Mouse (Mus musculus) embryo, embryonic 10.5 days (tissue): Measurements from ENCODE around the gene Elp5.
"Not testable (repeated sequence)": the region's sequence is repeated elsewhere in the genome, so short reads cannot be mapped to it uniquely, and the experiment has no call there.

Source experiments
- DNase-seq: peaks from one replicate; pipeline ENCODE4 v3.0.0-alpha.2; 2015; ENCODE audit warnings: low spot score

The Elp5 gene

DNA sequence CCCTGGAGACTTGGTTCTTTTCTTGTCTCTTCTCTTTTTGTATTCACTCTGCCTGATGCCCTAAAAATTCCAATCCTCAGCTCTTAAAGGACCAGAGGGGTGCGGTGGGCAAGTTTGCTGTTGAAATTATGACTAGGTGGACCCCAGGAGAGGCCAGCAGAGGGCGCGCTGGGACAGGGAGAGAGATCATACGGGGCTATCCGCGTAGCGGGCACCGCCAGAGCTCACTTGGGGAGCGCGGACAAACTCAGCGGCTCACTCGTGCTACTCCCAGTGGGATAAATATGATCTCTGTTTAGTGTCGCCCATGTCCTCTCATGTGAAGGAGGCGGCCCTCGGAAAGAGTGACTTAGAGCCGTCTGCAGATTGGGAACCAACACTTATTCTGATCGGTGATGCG lies 48.1 kb downstream of the Elp5 start:
- peak; percentile 96 for DNase-seq

DNA sequence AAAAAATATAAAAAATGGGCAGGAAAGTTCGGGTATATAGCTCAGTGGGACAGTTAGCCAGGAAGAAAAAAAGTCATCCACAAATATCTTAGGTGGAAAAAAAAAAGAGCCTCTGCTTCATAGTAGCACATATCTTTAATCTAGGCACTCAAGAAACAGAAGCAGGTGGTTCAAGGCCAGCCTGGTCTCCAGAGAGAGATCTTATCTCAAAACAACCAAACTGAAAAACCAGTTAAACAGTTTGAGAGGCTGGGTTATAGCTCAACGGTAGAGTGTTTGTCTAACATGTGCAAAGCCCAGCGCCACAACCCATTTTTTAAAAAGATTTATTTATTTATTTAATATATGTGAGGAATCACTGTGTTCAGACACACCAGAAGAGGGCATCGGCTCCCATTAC lies 49.3 kb downstream of the Elp5 start:
- DNase-seq = no peak

DNA sequence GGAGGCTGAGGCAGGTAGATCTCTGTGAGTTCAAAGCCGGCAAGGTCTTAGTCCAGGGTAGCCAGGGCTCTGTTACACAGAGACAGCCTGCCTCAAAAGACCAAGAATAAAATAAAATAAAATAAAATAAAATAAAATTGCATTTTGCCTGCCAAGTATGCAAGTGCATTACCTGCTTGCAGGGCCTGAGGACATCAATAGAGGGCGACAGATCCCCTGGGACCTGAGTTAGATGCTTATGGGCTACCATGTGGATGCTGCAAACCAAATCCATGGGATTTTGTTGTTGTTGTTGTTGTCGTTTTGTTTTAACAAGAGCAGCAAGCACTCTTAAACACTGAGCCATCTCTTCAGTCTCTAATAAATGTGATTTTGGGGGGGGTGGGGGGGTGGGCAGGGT lies 50.1 kb downstream of the Elp5 start:
- no peak for DNase-seq

DNA sequence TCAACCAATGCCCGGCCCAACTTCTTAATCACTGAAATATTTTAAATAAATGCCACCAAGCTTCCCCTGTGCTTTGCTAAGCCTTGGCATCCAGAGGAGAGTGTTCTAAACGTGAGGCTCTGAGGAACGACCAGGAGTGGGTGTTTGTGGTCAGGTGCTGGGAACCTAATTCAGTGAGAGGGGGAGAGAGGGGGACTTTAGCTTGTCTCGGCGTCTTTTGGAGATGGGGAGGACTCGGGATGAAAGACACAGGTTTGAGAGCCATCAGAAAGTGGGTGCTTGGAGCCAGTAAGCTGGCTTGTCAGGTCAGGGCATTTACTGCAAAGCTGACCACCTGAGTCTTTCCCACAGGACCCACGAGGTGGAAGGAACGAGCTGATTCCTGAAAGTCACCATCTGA lies 50.5 kb downstream of the Elp5 start:
- DNase-seq = no peak

DNA sequence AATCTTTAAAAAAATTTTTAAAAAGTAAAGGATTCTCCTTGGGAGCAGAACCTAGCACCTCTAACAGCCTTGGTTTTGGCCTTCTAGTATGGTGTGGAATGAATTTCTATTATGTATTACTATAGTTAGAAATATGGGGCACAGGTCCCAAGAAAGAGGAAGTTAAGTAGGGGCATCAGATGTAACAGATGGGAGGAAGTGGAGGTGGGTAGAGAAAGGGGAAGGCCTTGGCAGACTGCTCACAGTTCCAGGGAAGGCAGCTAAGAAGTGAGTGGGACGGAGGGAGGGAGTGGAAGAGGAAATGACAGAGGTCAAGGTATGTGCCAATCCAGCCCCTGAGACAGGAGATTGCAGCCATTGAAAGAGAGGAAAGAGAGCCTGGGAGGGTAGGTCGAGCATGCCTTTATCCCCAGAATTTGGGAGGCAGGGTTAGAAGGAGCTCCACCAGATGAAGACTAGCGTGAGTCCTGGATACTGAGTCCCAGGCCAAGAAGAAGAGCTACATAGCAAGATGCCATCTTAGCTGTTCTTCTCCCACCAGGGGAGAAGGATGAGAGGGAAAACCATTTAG lies 51.3 kb downstream of the Elp5 start:
- DNase-seq = no peak

DNA sequence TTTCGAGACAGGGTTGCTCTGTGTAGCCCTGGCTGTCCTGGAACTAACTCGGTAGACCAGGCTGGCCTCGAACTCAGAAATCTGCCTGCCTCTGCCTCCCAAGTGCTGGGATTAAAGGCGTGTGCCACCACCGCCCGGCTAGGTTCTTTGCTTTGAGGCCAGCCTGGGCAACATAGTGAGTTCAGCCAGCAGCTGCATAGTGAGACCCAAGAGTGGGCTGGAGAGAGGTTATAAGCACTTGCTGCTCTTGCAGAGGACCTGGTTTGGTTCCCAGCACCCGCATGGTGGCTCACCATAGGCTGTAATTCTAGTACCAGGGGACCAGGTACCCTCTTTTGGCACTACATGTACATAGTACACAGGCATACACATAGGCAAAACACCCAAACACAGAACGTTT lies 52.1 kb downstream of the Elp5 start:
- not testable (repeated sequence) for DNase-seq

DNA sequence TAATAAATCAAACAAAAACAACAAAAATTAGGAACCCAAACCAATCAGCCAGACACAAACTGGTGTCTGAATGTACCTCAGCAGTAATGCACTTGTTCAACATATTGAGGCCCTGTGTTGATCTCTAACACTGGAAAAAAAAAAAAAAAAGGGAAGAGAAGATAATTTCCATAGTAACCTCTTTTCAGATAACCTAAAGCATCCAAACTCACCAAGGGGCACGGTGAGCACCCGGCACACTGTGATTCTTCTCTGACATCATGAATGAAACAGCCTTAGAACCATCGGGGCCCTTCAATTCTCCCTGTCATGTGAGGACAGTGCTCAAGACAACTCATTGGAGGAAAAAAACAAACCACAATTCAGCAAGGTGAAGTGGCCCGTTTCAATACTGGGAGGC lies 52.6 kb downstream of the Elp5 start:
- DNase-seq = no peak

DNA sequence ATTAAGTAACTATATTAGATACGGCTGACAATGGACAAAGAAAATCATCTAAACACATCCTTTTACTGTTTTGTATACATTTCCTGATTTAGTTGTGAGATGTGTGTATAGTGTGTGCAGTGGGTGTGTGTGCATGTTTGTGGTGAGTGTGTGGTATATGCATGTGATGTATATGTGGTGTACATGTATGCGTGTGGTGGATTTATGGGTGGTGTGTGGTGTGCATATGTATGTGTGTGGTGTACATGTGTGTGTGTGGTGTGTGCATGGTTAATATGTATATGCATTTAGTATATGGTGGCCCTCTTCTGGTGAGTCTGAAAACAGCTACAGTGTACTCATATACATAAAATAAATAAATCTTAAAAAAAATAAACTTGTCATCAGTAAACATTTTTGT lies 54.8 kb downstream of the Elp5 start:
- DNase-seq = no peak

DNA sequence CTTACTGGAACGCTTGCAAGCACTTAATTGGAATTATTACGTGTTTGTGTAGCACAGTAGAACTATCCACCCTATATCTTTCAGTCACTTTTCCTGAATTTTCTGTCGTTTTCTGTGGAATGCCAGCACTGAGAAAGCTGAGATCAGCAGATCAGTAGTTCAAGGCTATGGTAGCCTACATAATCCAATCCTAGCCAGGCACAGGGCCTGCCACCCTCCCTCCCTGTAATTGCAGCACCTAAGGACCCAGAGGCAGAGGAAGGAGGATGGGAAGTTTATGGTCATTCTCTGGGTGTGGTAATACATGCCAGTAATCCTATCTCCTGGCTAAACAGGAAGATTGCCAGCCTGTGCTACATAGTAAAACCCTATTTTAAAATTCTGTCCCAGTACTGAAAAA lies 59.5 kb downstream of the Elp5 start:
- no peak for DNase-seq

DNA sequence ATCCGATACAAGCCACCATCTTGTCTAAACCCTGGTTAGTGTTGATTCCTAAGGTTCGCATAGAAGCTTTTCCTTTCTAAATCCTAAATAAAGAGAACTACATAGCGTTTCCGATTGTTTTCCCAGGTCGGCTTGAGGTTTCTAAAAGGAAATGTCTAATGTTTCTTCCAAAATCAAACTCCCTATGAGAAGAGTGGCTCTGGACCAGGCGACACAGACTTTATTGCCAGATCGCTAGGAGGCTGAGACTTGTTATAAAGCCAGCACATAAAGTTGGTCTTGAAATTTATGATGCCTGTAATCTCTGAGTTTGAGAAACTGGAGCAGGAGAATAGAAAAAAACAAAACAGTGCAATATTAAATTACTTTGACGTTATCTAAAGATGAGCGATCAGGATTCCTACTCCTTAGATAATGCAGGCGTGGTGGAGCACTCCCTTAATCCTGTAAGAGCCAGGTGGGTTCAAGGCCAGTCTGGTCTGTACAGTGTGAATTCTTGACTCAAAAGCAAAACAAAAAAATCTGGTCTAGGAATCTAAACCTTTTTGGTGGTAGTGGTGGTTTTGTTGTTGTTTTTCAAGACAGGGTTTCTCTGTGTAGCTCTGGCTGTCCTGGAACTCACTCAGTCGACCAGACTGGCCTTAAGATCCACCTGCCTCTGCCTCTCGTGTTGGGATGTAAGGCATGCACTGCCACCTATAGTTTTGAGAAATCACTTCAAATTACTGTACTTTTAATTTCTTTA lies 60.1 kb downstream of the Elp5 start:
- DNase-seq = peak; percentile 52

DNA sequence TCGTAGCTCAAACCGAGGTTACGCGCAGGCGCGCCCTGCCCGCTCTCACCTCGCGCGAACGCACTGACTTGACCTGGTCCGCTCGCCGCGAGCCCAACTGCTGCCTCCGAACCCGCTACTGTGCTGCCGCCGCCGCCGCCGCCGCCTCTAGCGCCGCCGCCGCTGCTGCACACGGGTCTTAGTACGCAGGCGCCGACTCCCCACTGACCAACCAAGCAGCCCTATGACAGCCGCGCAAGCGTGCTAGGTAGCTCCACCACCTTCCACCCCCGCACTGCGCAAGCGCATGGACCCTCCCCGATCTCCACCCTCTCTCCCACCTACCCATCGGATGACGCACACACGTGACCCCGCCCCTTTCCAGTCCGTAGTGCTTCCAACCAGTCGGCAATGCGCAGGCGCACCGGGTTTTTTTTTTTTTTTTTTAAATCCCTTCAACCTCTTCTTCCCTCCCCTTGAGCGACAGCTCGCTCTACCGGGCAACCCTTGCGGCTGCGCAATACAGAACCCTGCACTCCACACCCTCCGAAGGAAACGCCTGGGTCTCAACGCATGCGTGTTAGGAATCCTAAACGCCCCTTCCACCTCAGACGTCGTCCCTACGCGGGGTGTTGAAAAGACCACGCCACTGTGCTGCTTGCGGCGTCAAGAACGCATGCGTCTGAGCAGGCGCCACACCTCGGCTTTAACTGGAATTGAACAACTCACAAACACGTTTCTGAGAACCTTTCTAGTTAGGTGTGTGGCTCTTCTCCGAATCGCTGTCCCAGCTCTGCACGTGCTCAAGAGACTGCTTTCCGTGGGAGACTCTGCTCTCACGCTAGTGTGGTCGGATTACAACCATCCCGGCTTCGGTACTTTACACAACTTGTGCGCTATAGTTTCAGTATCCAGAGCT lies 61.0 kb downstream of the Elp5 start, which contains the start of gene Eif5a:
Eif5a (minus strand) TSS at position 845 of the 898 bp plus-strand sequence.
- DNase-seq = peak; percentile 100

DNA sequence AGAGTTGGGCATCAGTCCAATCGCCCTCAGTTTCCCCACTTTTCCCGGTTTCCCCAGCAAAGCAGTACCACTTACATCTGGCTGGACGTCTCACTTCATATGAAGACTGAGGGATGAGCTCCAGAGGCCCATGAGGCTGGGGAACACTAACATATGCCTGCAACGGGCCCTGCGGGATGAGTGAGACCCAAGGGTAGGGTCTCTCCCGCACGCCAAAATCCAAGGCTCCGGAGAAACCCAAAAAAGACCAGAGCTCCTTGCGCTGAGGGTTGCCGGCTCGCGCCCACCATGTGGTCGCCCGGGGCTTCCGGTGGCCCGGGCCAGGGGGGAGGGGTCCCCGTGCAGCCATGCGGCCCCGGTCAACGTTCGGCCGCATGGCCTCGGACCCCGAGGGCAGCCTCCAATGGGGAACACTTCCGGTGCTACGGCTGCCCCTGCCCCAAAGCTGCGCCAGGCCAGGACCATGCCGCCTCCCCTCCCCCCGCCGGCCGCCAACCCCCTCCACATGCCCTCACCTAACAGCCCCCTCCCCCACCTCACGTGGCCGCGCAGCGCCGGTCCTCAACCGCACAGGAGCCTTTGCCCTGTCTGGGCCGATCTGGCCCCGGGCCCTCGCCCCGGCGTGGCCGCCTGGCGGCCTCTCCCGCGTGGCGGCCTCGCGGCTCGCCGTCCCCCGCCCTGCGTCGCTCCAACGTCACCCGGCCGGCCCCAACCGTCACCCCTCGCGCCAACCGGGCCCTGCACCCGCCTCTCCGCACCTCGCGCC lies 61.9 kb downstream of the Elp5 start:
- peak; percentile 62 for DNase-seq

DNA sequence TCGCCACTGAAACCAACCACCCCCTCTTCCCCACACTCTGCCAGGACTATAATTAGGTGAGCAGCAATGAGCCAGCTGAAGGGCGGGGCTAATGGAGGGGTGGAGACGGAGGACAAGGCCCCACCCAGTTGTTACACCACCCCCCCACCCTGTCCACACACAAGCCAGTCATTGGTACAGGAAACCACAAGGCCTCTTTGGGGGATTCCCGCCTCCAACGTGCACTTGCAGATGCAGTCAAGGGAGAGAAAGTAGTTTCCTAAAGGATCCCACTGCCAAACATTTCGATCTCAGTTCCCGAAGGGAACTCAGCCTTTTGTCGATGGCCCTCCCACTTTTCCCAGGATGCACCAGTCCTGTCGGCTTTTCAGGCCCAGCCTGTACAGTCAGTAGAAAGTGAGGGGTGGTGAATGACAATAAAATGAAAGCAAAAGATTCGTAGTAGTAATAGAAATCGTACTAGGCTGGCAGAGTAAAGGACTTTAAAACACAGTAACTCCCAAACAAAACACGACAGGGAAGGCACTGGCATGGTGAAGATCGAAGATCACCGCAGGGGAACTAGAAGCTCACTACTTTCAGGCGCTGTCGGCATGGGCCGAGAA lies 62.6 kb downstream of the Elp5 start:
- DNase-seq = peak; percentile 81

DNA sequence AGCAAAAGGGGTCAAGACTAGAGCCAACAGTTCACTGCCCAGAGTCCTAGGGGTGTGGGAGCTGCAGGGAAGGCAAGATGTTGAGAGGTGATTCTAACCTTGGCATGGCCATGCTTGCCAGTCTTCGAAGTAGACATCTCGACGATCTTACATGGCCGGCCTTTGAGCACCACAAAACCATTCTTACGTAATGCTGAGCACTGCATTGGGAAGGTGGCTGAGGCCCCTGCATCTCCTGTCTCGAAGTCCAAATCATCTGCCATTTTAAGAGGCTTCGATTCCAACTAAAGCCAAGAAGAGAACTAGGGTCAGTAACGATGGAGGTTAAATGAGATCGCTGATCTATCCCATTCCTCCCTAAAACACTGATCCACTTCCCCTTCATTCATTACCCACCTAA lies 63.3 kb downstream of the Elp5 start:
- DNase-seq = no peak
